Mouse (Mus musculus) neural tube, embryonic 15.5 days (tissue): Measurements from ENCODE around the gene Utp4. TPM values are rescaled to one million over a fixed set of nuclear protein-coding genes. Genes with fewer than 3 reads are reported as not detected.

ENCODE experiments used
- ATAC-seq: fragments of 200-750 bp; cut with Nextera tagmentation; 2 replicates; pipeline ENCODE4 v1.8.0; 2017; ENCODE audit warnings: mild to moderate bottlenecking, moderate TSS enrichment, moderate library complexity; ENCODE audit not compliant: low FRiP score
- H3K27ac ChIP-seq: fragments of 300-500 bp; sonication (generic); replicated peaks from 2 replicates; pipeline ENCODE4 v1.5.1; 2015; ENCODE audit warnings: mild to moderate bottlenecking, inconsistent platforms
- H3K27me3 ChIP-seq: fragments of 300-500 bp; sonication (generic); replicated peaks from 2 replicates; pipeline ENCODE4 v1.6.1; 2015; ENCODE audit warnings: inconsistent platforms
- H3K36me3 ChIP-seq: fragments of 300-500 bp; sonication (generic); 2 replicates; pipeline ENCODE4 v1.6.1; 2015; ENCODE audit warnings: inconsistent platforms
- H3K4me1 ChIP-seq: fragments of 300-500 bp; sonication (generic); 2 replicates; pipeline ENCODE4 v1.6.1; 2015; ENCODE audit warnings: inconsistent platforms
- H3K4me2 ChIP-seq: fragments of 300-500 bp; sonication (generic); 2 replicates; pipeline ENCODE4 v1.6.1; 2015; ENCODE audit warnings: inconsistent platforms, mild to moderate bottlenecking, moderate library complexity
- H3K4me3 ChIP-seq: fragments of 300-500 bp; sonication (generic); replicated peaks from 2 replicates; pipeline ENCODE4 v1.5.1; 2015; ENCODE audit warnings: mild to moderate bottlenecking, inconsistent platforms
- H3K9ac ChIP-seq: fragments of 300-500 bp; sonication (generic); replicated peaks from 2 replicates; pipeline ENCODE4 v1.6.1; 2015; ENCODE audit warnings: mild to moderate bottlenecking, inconsistent platforms
- H3K9me3 ChIP-seq: fragments of 300-500 bp; sonication (generic); replicated peaks from 2 replicates; pipeline ENCODE4 v1.6.1; 2016; ENCODE audit warnings: inconsistent platforms
- WGBS: fragments of 180-500 bp; shearing (Covaris S2); methylation state at CpG from one replicate; pipeline ENCODE4 v1.1.7; 2015; ENCODE audit warnings: mixed read lengths; 5-methylcytosine and 5-hydroxymethylcytosine counted together
- polyA plus RNA-seq: library from polyadenylated mRNA; unstranded; fragments of >200 nt; fragmentation: Nextera tagmentation; extraction: Ambion mirVana; gene quantifications from 2 replicates; pipeline ENCODE4 v1.2.1, GENCODE M21; 2015

Gene Utp4
- polyA plus RNA-seq, 1 experiment from 2014 or later, result 41.7 TPM

GRCm38 (mm10) chr8:106944756-106945155 lies 51.3 kb downstream of the Utp4 start:
- Histone ChIP-seq H3K27me3 (no peaks in the 10 kb centered on the region; the same call in 1 of the 2 replicates), H3K4me2 (no peak overlapping the region), H3K9ac (no peak overlapping the region), H3K9me3 (no peaks in the 10 kb centered on the region), H3K4me1 (no peaks in the 10 kb centered on the region), H3K36me3 (no peaks in the 10 kb centered on the region), H3K27ac (no peak overlapping the region), H3K4me3 (no peak overlapping the region)
- WGBS, result 80% methylated on average over 3 of the region's 3 CpGs
- ATAC-seq, result no peak

GRCm38 (mm10) chr8:106948678-106949243 lies 55.3 kb downstream of the Utp4 start:
- ATAC-seq, result no peak
- no peak overlapping the region for H3K4me2 ChIP-seq
- no peaks in the 10 kb centered on the region for H3K27me3 ChIP-seq
- H3K36me3 ChIP-seq, result no peaks in the 10 kb centered on the region
- H3K4me1 ChIP-seq, result no peaks in the 10 kb centered on the region
- WGBS, result 85% methylated on average over 3 of the region's 3 CpGs
- no peak overlapping the region for H3K4me3 ChIP-seq
- H3K27ac ChIP-seq, result no peak overlapping the region
- no peaks in the 10 kb centered on the region for H3K9me3 ChIP-seq
- no peak overlapping the region for H3K9ac ChIP-seq

- Histone ChIP-seq H3K4me2 (no peak overlapping the region), H3K9ac (no peak overlapping the region), H3K36me3 (no peaks in the 10 kb centered on the region), H3K4me1 (no peaks in the 10 kb centered on the region), H3K9me3 (no peaks in the 10 kb centered on the region), H3K27ac (no peak overlapping the region), H3K27me3 (no peaks in the 10 kb centered on the region), H3K4me3 (no peak overlapping the region)
- ATAC-seq, result no peak
- 59% methylated on average over 4 of the region's 4 CpGs for WGBS
Measured at GRCm38 (mm10) chr8:106951707-106952106, 58.3 kb downstream of the Utp4 start.

- H3K4me3 ChIP-seq, result no peak overlapping the region
- H3K4me1 ChIP-seq, result no peaks in the 10 kb centered on the region
- H3K9ac ChIP-seq, result no peak overlapping the region
- no peak overlapping the region for H3K4me2 ChIP-seq
- H3K9me3 ChIP-seq, result no peaks in the 10 kb centered on the region
- WGBS, result 91% methylated on average over 4 of the region's 4 CpGs
- no peaks in the 10 kb centered on the region for H3K27me3 ChIP-seq
- H3K27ac ChIP-seq, result no peak overlapping the region
- H3K36me3 ChIP-seq, result no peaks in the 10 kb centered on the region
- ATAC-seq, result no peak
Measured at GRCm38 (mm10) chr8:106953571-106953970, 60.1 kb downstream of the Utp4 start.

GRCm38 (mm10) chr8:106957086-106957485 lies 63.6 kb downstream of the Utp4 start:
- Histone ChIP-seq H3K27ac (no peak overlapping the region), H3K27me3 (no peaks in the 10 kb centered on the region), H3K36me3 (no peaks in the 10 kb centered on the region), H3K4me3 (no peak overlapping the region), H3K4me2 (no peak overlapping the region), H3K9me3 (no peaks in the 10 kb centered on the region), H3K4me1 (no peaks in the 10 kb centered on the region), H3K9ac (no peak overlapping the region)
- no peak for ATAC-seq
- 94% methylated on average over 3 of the region's 3 CpGs for WGBS

- H3K27me3 ChIP-seq, result no peaks in the 10 kb centered on the region
- no peak overlapping the region for H3K9ac ChIP-seq
- H3K27ac ChIP-seq, result no peak overlapping the region
- no peaks in the 10 kb centered on the region for H3K36me3 ChIP-seq
- H3K9me3 ChIP-seq, result no peaks in the 10 kb centered on the region
- no peaks in the 10 kb centered on the region for H3K4me1 ChIP-seq
- 84% methylated on average over 3 of the region's 3 CpGs for WGBS
- H3K4me2 ChIP-seq, result no peak overlapping the region
- ATAC-seq, result no peak
- H3K4me3 ChIP-seq, result no peak overlapping the region
Measured at GRCm38 (mm10) chr8:106958212-106958611, 64.8 kb downstream of the Utp4 start.

- no peak overlapping the region for H3K4me3 ChIP-seq
- no peak overlapping the region for H3K27ac ChIP-seq
- no peak overlapping the region for H3K9ac ChIP-seq
- no peaks in the 10 kb centered on the region for H3K36me3 ChIP-seq
- no peak overlapping the region for H3K4me2 ChIP-seq
- ATAC-seq, result no peak
- H3K4me1 ChIP-seq, result no peaks in the 10 kb centered on the region
- H3K27me3 ChIP-seq, result no peaks in the 10 kb centered on the region
- H3K9me3 ChIP-seq, result no peaks in the 10 kb centered on the region
- 92% methylated on average over 2 of the region's 2 CpGs for WGBS
Measured at GRCm38 (mm10) chr8:106959626-106960025, 66.2 kb downstream of the Utp4 start.

- Histone ChIP-seq H3K27ac (no peak overlapping the region), H3K27me3 (no peaks in the 10 kb centered on the region), H3K9ac (no peak overlapping the region), H3K4me1 (no peaks in the 10 kb centered on the region), H3K9me3 (no peaks in the 10 kb centered on the region), H3K4me3 (no peak overlapping the region), H3K36me3 (no peaks in the 10 kb centered on the region), H3K4me2 (no peak overlapping the region)
- WGBS, result 77% methylated on average over 3 of the region's 3 CpGs
- ATAC-seq, result no peak
Measured at GRCm38 (mm10) chr8:106962322-106962721, 68.9 kb downstream of the Utp4 start.

GRCm38 (mm10) chr8:106963365-106963764 lies 69.9 kb downstream of the Utp4 start:
- Histone ChIP-seq H3K4me1 (no peaks in the 10 kb centered on the region), H3K4me3 (no peak overlapping the region), H3K9ac (no peak overlapping the region), H3K27me3 (no peaks in the 10 kb centered on the region), H3K4me2 (no peak overlapping the region), H3K36me3 (no peaks in the 10 kb centered on the region), H3K9me3 (no peaks in the 10 kb centered on the region), H3K27ac (no peak overlapping the region)
- ATAC-seq, result no peak
- WGBS, result 22% methylated on average over 6 of the region's 6 CpGs

GRCm38 (mm10) chr8:106964573-106964972 lies 71.1 kb downstream of the Utp4 start:
- Histone ChIP-seq H3K4me1 (no peaks in the 10 kb centered on the region), H3K4me2 (no peak overlapping the region), H3K9ac (no peak overlapping the region), H3K4me3 (no peak overlapping the region), H3K36me3 (no peaks in the 10 kb centered on the region), H3K27ac (no peak overlapping the region), H3K9me3 (no peaks in the 10 kb centered on the region), H3K27me3 (0 out of 2 replicates have a peak, but pooled peaks cover under 1% of the 10 kb centered on the region)
- ATAC-seq, result no peak
- WGBS, result 78% methylated on average over 4 of the region's 4 CpGs

- no peaks in the 10 kb centered on the region for H3K36me3 ChIP-seq
- no peak overlapping the region for H3K9ac ChIP-seq
- H3K4me3 ChIP-seq, result no peak overlapping the region
- H3K27ac ChIP-seq, result no peak overlapping the region
- H3K27me3 ChIP-seq, result peaks cover 5% of the 10 kb centered on the region; the same call in 1 of the 2 replicates
- H3K9me3 ChIP-seq, result no peaks in the 10 kb centered on the region
- H3K4me1 ChIP-seq, result no peaks in the 10 kb centered on the region
- WGBS, result 92% methylated on average over 3 of the region's 3 CpGs
- ATAC-seq, result no peak
- no peak overlapping the region for H3K4me2 ChIP-seq
Measured at GRCm38 (mm10) chr8:106969964-106970363, 76.5 kb downstream of the Utp4 start.

- Histone ChIP-seq H3K27ac (no peak overlapping the region), H3K4me3 (no peak overlapping the region), H3K27me3 (peaks cover 6% of the 10 kb centered on the region; the same call in 1 of the 2 replicates), H3K9me3 (no peaks in the 10 kb centered on the region), H3K36me3 (no peaks in the 10 kb centered on the region), H3K9ac (no peak overlapping the region), H3K4me1 (no peaks in the 10 kb centered on the region), H3K4me2 (no peak overlapping the region)
- 80% methylated on average over 5 of the region's 5 CpGs for WGBS
- ATAC-seq, result no peak
Measured at GRCm38 (mm10) chr8:106971916-106972315, 78.5 kb downstream of the Utp4 start.
